ENCODE assay signal across 25 mouse cellular contexts in the genomic region with DNA sequence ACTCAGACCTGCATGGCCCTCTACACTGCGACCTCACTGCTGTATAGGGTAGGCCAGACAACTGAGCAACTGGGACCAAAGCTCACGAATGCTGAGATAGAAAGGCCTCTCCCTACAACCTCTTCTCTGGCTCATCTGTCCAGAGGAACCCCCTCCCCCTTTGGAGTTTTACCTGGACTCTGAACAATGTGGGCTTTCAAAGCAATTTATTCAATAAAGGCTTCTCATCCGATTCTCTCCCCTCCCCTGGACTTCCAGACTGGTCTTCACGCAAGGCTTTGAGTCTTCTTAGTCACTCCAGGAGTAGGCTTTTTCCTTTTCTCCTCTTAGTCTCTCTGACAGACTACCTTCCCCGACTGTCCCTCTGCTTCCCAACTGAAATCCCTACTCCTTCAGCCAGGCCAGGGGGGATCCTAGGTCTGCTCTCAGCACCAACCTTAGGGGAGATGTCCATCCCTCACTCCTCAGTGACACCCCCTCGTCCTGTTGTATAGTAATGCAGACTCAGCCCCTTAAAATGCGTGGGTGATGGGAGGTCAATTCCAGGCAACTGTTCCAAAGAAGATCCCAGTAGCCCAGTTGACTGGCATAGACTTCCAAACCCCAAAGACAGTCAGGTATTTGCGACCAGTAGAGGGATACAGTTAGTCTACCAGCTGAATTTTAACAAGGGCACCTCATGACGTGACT. TPM values are rescaled to one million over a fixed set of nuclear protein-coding genes. Genes with fewer than 3 reads are reported as not detected.
A peak's percentile ranks its signal among the peaks of the same experiment; 100 is the strongest.
DNase-seq lines count a peak whose midpoint lies in the region; ATAC-seq and TF ChIP-seq lines count a peak whose summit lies in the region.
"Had no signal": no experiment of that assay in that cellular context is flagged by ENCODE, and none has a peak within 500 bp of the region (broad histone marks: within the 10 kb centered on the region; RNA-seq: fewer than 3 reads in every experiment).

No protein-coding gene starts in this region.

- no peak overlapping the region for H3K27ac ChIP-seq in hindbrain, embryonic 10.5 days
- no peak overlapping the region for H3K27ac ChIP-seq in hindbrain, embryonic 12.5 days
- no peak overlapping the region for H3K27ac ChIP-seq in midbrain, embryonic 10.5 days (replicated peaks)
- H3K27ac ChIP-seq in midbrain, postnatal 0 days (ENCODE audit: low read depth, low read length): no peak overlapping the region
- H3K27ac ChIP-seq in forebrain, embryonic 11.5 days (ENCODE audit: low read depth, low read length): no peak overlapping the region
- no peak overlapping the region for H3K27ac ChIP-seq in forebrain, postnatal 0 days (ENCODE audit: low read depth, low read length)
- H3K27ac ChIP-seq: embryonic facial prominence, embryonic 10.5 days; hindbrain, embryonic 13.5 days; intestine, embryonic 15.5 days; macrophage had no signal

- peaks cover 99% of the 10 kb centered on the region for H3K27me3 ChIP-seq in hindbrain, embryonic 10.5 days (ENCODE audit: insufficient read depth, poor library complexity, severe bottlenecking)
- H3K27me3 ChIP-seq in hindbrain, embryonic 12.5 days: peaks cover 97% of the 10 kb centered on the region
- peaks cover 99% of the 10 kb centered on the region for H3K27me3 ChIP-seq in midbrain, embryonic 10.5 days (ENCODE audit: low read depth, poor library complexity, severe bottlenecking)
- peaks cover 72% of the 10 kb centered on the region for H3K27me3 ChIP-seq in midbrain, postnatal 0 days (ENCODE audit: insufficient read depth, low read length)
- peaks cover 69% of the 10 kb centered on the region for H3K27me3 ChIP-seq in forebrain, embryonic 11.5 days (ENCODE audit: control insufficient read depth, insufficient read depth, low read length)
- peaks cover 12% of the 10 kb centered on the region for H3K27me3 ChIP-seq in forebrain, postnatal 0 days (ENCODE audit: insufficient read depth, low read length)

- peaks cover 39% of the 10 kb centered on the region for H3K4me1 ChIP-seq in hindbrain, embryonic 10.5 days (replicated peaks)
- peaks cover 37% of the 10 kb centered on the region for H3K4me1 ChIP-seq in hindbrain, embryonic 12.5 days
- peaks cover 49% of the 10 kb centered on the region for H3K4me1 ChIP-seq in midbrain, embryonic 10.5 days
- 0 out of 2 replicates have a peak, but pooled peaks cover 6% of the 10 kb centered on the region for H3K4me1 ChIP-seq in midbrain, postnatal 0 days (ENCODE audit: insufficient read depth, low read length)
- peaks cover 18% of the 10 kb centered on the region; the same call in 1 of the 2 replicates for H3K4me1 ChIP-seq in forebrain, embryonic 11.5 days (replicated peaks; ENCODE audit: control insufficient read depth, insufficient read depth, low read length)
- H3K4me1 ChIP-seq in forebrain, postnatal 0 days (ENCODE audit: insufficient read depth): peaks cover 20% of the 10 kb centered on the region; the same call in 1 of the 2 replicates

- no peak for TF ChIP-seq CTCF in midbrain, postnatal 0 days (IDR thresholded peaks at IDR 0.05)
- no peak for TF ChIP-seq CTCF in forebrain, postnatal 0 days (IDR thresholded peaks at IDR 0.05; ENCODE audit: low read depth)

- no peaks in the 10 kb centered on the region for H3K9me3 ChIP-seq in hindbrain, embryonic 10.5 days
- no peaks in the 10 kb centered on the region for H3K9me3 ChIP-seq in hindbrain, embryonic 12.5 days (replicated peaks)
- H3K9me3 ChIP-seq in midbrain, embryonic 10.5 days (replicated peaks): no peaks in the 10 kb centered on the region
- H3K9me3 ChIP-seq in midbrain, postnatal 0 days (ENCODE audit: low read length): no peaks in the 10 kb centered on the region
- no peaks in the 10 kb centered on the region for H3K9me3 ChIP-seq in forebrain, embryonic 11.5 days (ENCODE audit: control insufficient read depth, low read length)
- no peaks in the 10 kb centered on the region for H3K9me3 ChIP-seq in forebrain, postnatal 0 days (ENCODE audit: low read length)
- H3K9me3 ChIP-seq: embryonic facial prominence, embryonic 10.5 days; heart, embryonic 12.5 days; hindbrain, embryonic 13.5 days; intestine, embryonic 15.5 days had no signal

- no peak overlapping the region for H3K4me3 ChIP-seq in hindbrain, embryonic 10.5 days
- H3K4me3 ChIP-seq in hindbrain, embryonic 12.5 days: no peak overlapping the region
- no peak overlapping the region for H3K4me3 ChIP-seq in midbrain, embryonic 10.5 days
- H3K4me3 ChIP-seq in midbrain, postnatal 0 days (ENCODE audit: low read depth, low read length): no peak overlapping the region
- H3K4me3 ChIP-seq in forebrain, embryonic 11.5 days (ENCODE audit: low read depth, low read length): peak overlapping the region; percentile 59
- 0 out of 2 replicates have a peak overlapping the region, but pooled peaks have one; percentile 50 for H3K4me3 ChIP-seq in forebrain, postnatal 0 days (ENCODE audit: low read depth, low read length)
- H3K4me3 ChIP-seq: heart, embryonic 12.5 days; hindbrain, embryonic 13.5 days; intestine, embryonic 15.5 days had no signal

- no peaks in the 10 kb centered on the region for H3K36me3 ChIP-seq in hindbrain, embryonic 10.5 days
- no peaks in the 10 kb centered on the region for H3K36me3 ChIP-seq in hindbrain, embryonic 12.5 days
- H3K36me3 ChIP-seq in midbrain, embryonic 10.5 days: no peaks in the 10 kb centered on the region
- H3K36me3 ChIP-seq in midbrain, postnatal 0 days (ENCODE audit: insufficient read depth, low read length): no peaks in the 10 kb centered on the region
- no peaks in the 10 kb centered on the region for H3K36me3 ChIP-seq in forebrain, embryonic 11.5 days (ENCODE audit: control insufficient read depth, insufficient read depth, low read length)
- no peaks in the 10 kb centered on the region for H3K36me3 ChIP-seq in forebrain, postnatal 0 days (ENCODE audit: insufficient read depth)
- H3K36me3 ChIP-seq: embryonic facial prominence, embryonic 10.5 days; heart, embryonic 12.5 days; hindbrain, embryonic 13.5 days; intestine, embryonic 15.5 days had no signal

- H3K9ac ChIP-seq in hindbrain, embryonic 12.5 days: no peak overlapping the region
- no peak overlapping the region for H3K9ac ChIP-seq in midbrain, postnatal 0 days (replicated peaks; ENCODE audit: low read length, poor library complexity, severe bottlenecking)
- peak overlapping the region; percentile 89 for H3K9ac ChIP-seq in forebrain, embryonic 11.5 days (ENCODE audit: low read length)
- H3K9ac ChIP-seq in forebrain, postnatal 0 days: no peak overlapping the region
- H3K9ac ChIP-seq: heart, embryonic 12.5 days; hindbrain, embryonic 13.5 days; intestine, embryonic 15.5 days had no signal

- WGBS in hindbrain, embryonic 10.5 days: 10% methylated on average over 9 of the region's 9 CpGs
- WGBS in hindbrain, embryonic 12.5 days: 10% methylated on average over 9 of the region's 9 CpGs
- 10% methylated on average over 9 of the region's 9 CpGs for WGBS in midbrain, embryonic 10.5 days
- 34% methylated on average over 9 of the region's 9 CpGs for WGBS in midbrain, postnatal 0 days
- whole genome bisulfite sequencing in forebrain, embryonic 11.5 days: 20% methylated on average over 9 of the region's 9 CpGs
- WGBS in forebrain, postnatal 0 days: 26% methylated on average over 9 of the region's 9 CpGs

- peak; percentile 34 for DNase-seq in hindbrain, embryonic 10.5 days (ENCODE audit: low spot score)
- peak; percentile 29 for DNase-seq in midbrain, embryonic 10.5 days (ENCODE audit: low spot score)
- no peak for DNase-seq in midbrain, postnatal 0 days (ENCODE audit: low spot score)
- no peak for DNase-seq in forebrain, embryonic 11.5 days (ENCODE audit: low spot score)
- DNase-seq in forebrain, postnatal 0 days: no peak
- no peak for DNase-seq in spleen, postnatal 4 days (ENCODE audit: low spot score in 2 of 2)
- DNase-seq in layer of hippocampus, postnatal 36 days: no peak
- DNase-seq: adrenal gland, postnatal 10 days; cerebellum, adult 2 months; gastrocnemius, postnatal 25 days; heart, adult 18-20 months; heart, postnatal 10 days; kidney, postnatal 36 days; right cerebral cortex, postnatal 14 days had no signal

- H3K4me2 ChIP-seq in hindbrain, embryonic 12.5 days (replicated peaks): no peak overlapping the region
- no peak overlapping the region for H3K4me2 ChIP-seq in midbrain, postnatal 0 days (ENCODE audit: low read depth, low read length, poor library complexity, severe bottlenecking)
- peak overlapping the region; percentile 64 for H3K4me2 ChIP-seq in forebrain, embryonic 11.5 days (ENCODE audit: low read depth, low read length, severe bottlenecking)
- H3K4me2 ChIP-seq in forebrain, postnatal 0 days (ENCODE audit: low read depth): peak overlapping the region; percentile 68
- H3K4me2 ChIP-seq: heart, embryonic 12.5 days; hindbrain, embryonic 13.5 days; intestine, embryonic 15.5 days had no signal

- no peak for ATAC-seq in hindbrain, embryonic 12.5 days (ENCODE audit: low FRiP score)
- no peak for ATAC-seq in midbrain, postnatal 0 days (ENCODE audit: low FRiP score)
- ATAC-seq in forebrain, embryonic 11.5 days (replicated peaks; ENCODE audit: low FRiP score): no peak
- no peak for ATAC-seq in forebrain, postnatal 0 days
- ATAC-seq: intestine, embryonic 15.5 days; lung, postnatal 0 days had no signal

RNA-seq across cellular contexts. Expression of gene Emx1, which starts 4.7 kb away (rescaled TPM):
- polyA plus RNA-seq in hindbrain, embryonic 10.5 days (2016; fragmentation: Nextera tagmentation; extraction: Ambion mirVana): 0.52 and 1.0 TPM in 2 replicates
- 0.27 TPM in 1 of 2 replicates, not detected in the other for polyA plus RNA-seq in hindbrain, embryonic 12.5 days (2016; fragmentation: Nextera tagmentation; extraction: Ambion mirVana)
- polyA plus RNA-seq in midbrain, embryonic 10.5 days (2016; fragmentation: Nextera tagmentation; extraction: Ambion mirVana): 2.2 and 3.5 TPM in 2 replicates
- 0.88 and 2.6 TPM in 2 replicates for total RNA-seq in midbrain, postnatal 0 days (2014; rRNA removed)
- 0.58 and 0.64 TPM in 2 replicates for polyA plus RNA-seq in midbrain, postnatal 0 days (2015; fragmentation: Nextera tagmentation; extraction: Ambion mirVana)
- 63.5 and 67.2 TPM in 2 replicates for polyA plus RNA-seq in forebrain, embryonic 11.5 days (2014; fragmentation: Nextera tagmentation; extraction: Ambion mirVana)
- 25.7 and 41.6 TPM in 2 replicates for total RNA-seq in forebrain, postnatal 0 days (2014; rRNA removed)
- polyA plus RNA-seq in forebrain, postnatal 0 days (2015; fragmentation: Nextera tagmentation; extraction: Ambion mirVana): 28.8 and 41.0 TPM in 2 replicates
- total RNA-seq in layer of hippocampus, postnatal 36 days (2021): 10 to 100 TPM; 17.6 to 19.3 TPM
- total RNA-seq: adrenal gland, postnatal 10 days; gastrocnemius, postnatal 25 days; heart, adult 18-20 months; heart, postnatal 10 days; liver, adult 2 months; monocyte, adult 5-6 weeks had no signal
- polyA plus RNA-seq: heart, embryonic 12.5 days; hindbrain, embryonic 13.5 days; intestine, embryonic 15.5 days; liver, adult 2 months; liver, embryonic 16.5 days; lung, postnatal 0 days; macrophage; neural tube, embryonic 11.5 days had no signal

RNA-seq across cellular contexts. Expression of gene Spr, which starts 54.3 kb away (rescaled TPM):
- polyA plus RNA-seq in hindbrain, embryonic 10.5 days (2016; fragmentation: Nextera tagmentation; extraction: Ambion mirVana): 53.8 and 66.2 TPM in 2 replicates
- 23.3 and 31.2 TPM in 2 replicates for polyA plus RNA-seq in hindbrain, embryonic 12.5 days (2016; fragmentation: Nextera tagmentation; extraction: Ambion mirVana)
- polyA plus RNA-seq in midbrain, embryonic 10.5 days (2016; fragmentation: Nextera tagmentation; extraction: Ambion mirVana): 48.5 and 55.7 TPM in 2 replicates
- 29.0 and 32.5 TPM in 2 replicates for total RNA-seq in midbrain, postnatal 0 days (2014; rRNA removed)
- polyA plus RNA-seq in midbrain, postnatal 0 days (2015; fragmentation: Nextera tagmentation; extraction: Ambion mirVana): 28.4 and 32.9 TPM in 2 replicates
- 65.3 and 74.2 TPM in 2 replicates for polyA plus RNA-seq in forebrain, embryonic 11.5 days (2014; fragmentation: Nextera tagmentation; extraction: Ambion mirVana)
- total RNA-seq in forebrain, postnatal 0 days (2014; rRNA removed): 34.3 and 52.0 TPM in 2 replicates
- 38.4 and 49.5 TPM in 2 replicates for polyA plus RNA-seq in forebrain, postnatal 0 days (2015; fragmentation: Nextera tagmentation; extraction: Ambion mirVana)
- 10 to 100 TPM; 48.7 to 52.6 TPM for total RNA-seq in layer of hippocampus, postnatal 36 days (2021)

Comparison
In these comparisons a context has a peak if more than half of its experiments do, and no peak if none do; other contexts are left out.
1. DNase-seq: peak in hindbrain, embryonic 10.5 days (single experiment) and midbrain, embryonic 10.5 days (single experiment); none in midbrain, postnatal 0 days (single experiment), forebrain, embryonic 11.5 days (single experiment), forebrain, postnatal 0 days (single experiment), spleen, postnatal 4 days (0 of 2) and layer of hippocampus, postnatal 36 days (0 of 2).
2. H3K4me3 ChIP-seq: peak in forebrain, embryonic 11.5 days (single experiment) and forebrain, postnatal 0 days (single experiment); none in hindbrain, embryonic 10.5 days (single experiment), hindbrain, embryonic 12.5 days (single experiment), midbrain, embryonic 10.5 days (single experiment) and midbrain, postnatal 0 days (single experiment).
3. H3K4me2 ChIP-seq: peak in forebrain, embryonic 11.5 days (single experiment) and forebrain, postnatal 0 days (single experiment); none in hindbrain, embryonic 12.5 days (single experiment) and midbrain, postnatal 0 days (single experiment).